Mouse (Mus musculus) ovary, adult 2 months (tissue): ENCODE results near the gene Naaladl1. TPM values are rescaled to one million over a fixed set of nuclear protein-coding genes. Genes with fewer than 3 reads are reported as not detected.

Experiments
- polyA plus RNA-seq: library from polyadenylated mRNA; depleted of rRNA; stranded (reverse); fragments of >200 nt; gene quantifications from 2 replicates; pipeline ENCODE4 v1.2.3, GENCODE M21; 2012; rRNA removed

Naaladl1 gene
- 0.57 and 0.89 TPM in 2 replicates for polyA plus RNA-seq

GRCm38 (mm10) chr19:6105586-6105985, at the start of gene Naaladl1:
Gene Naaladl1 (plus strand): TSS chr19:6105782.

GRCm38 (mm10) chr19:6057313-6058096, 48.1 kb upstream of the Naaladl1 start, which contains the start of the genes Mrpl49 and Fau:
Gene Mrpl49 (minus strand): TSS chr19:6057785.
Gene Fau (plus strand): TSS chr19:6057844.

GRCm38 (mm10) chr19:6061021-6061533, 44.5 kb upstream of the Naaladl1 start, which contains the start of gene Znhit2:
Gene Znhit2 (plus strand): TSS chr19:6061192.

GRCm38 (mm10) chr19:6067724-6068415, 37.7 kb upstream of the Naaladl1 start, which contains the start of gene Tm7sf2:
Gene Tm7sf2 (minus strand): TSS chr19:6068373.

GRCm38 (mm10) chr19:6076564-6077393, 28.8 kb upstream of the Naaladl1 start, which contains the start of gene Vps51:
Gene Vps51 (minus strand): TSS chr19:6077231.

GRCm38 (mm10) chr19:6079983-6080480, 25.6 kb upstream of the Naaladl1 start, which contains the start of gene Tmem262:
Gene Tmem262 (plus strand): TSS chr19:6080033.

GRCm38 (mm10) chr19:6082156-6082555, 23.4 kb upstream of the Naaladl1 start, which contains the start of gene Gm28374:
Gene Gm28374 (minus strand): TSS chr19:6082256.

GRCm38 (mm10) chr19:6084478-6085248, 20.9 kb upstream of the Naaladl1 start, which contains the start of the genes Zfpl1 and Cdca5:
Gene Zfpl1 (minus strand): TSS chr19:6084956.
Gene Cdca5 (plus strand): TSS chr19:6084983.

GRCm38 (mm10) chr19:6094119-6094518, 11.5 kb upstream of the Naaladl1 start, which contains the start of gene AC131692.1:
Gene AC131692.1 (plus strand): TSS chr19:6094419.

GRCm38 (mm10) chr19:6117986-6118676, 12.5 kb downstream of the Naaladl1 start, which contains the start of gene Sac3d1:
Gene Sac3d1 (minus strand): TSS chr19:6118650.

GRCm38 (mm10) chr19:6127760-6128341, 22.3 kb downstream of the Naaladl1 start, which contains the start of gene Snx15:
Gene Snx15 (minus strand): TSS chr19:6128304.

GRCm38 (mm10) chr19:6140678-6141393, 35.3 kb downstream of the Naaladl1 start, which contains the start of gene Batf2:
Gene Batf2 (plus strand): TSS chr19:6140983.

GRCm38 (mm10) chr19:6141394-6141749, 35.8 kb downstream of the Naaladl1 start, which contains the start of gene Arl2:
Gene Arl2 (minus strand): TSS chr19:6141548.

Other genes with a start within 250 kb of the Naaladl1 start
- gene Frmd8, start 230.5 kb upstream of the Naaladl1 start, polyA plus RNA-seq = 28.5 and 32.7 TPM in 2 replicates
- gene Slc25a45, start 228.0 kb upstream of the Naaladl1 start, polyA plus RNA-seq = 16.3 and 25.9 TPM in 2 replicates
- gene Tigd3, start 211.6 kb upstream of the Naaladl1 start, polyA plus RNA-seq = 0.72 and 0.84 TPM in 2 replicates
- 104 and 124 TPM in 2 replicates for gene Dpf2, start 192.8 kb upstream of the Naaladl1 start, polyA plus RNA-seq
- 8.6 and 9.2 TPM in 2 replicates for gene Cdc42ep2, start 181.0 kb upstream of the Naaladl1 start, polyA plus RNA-seq
- 29.1 and 51.7 TPM in 2 replicates for gene Pola2, start 141.6 kb upstream of the Naaladl1 start, polyA plus RNA-seq
- gene Slc22a20, start 119.6 kb upstream of the Naaladl1 start, polyA plus RNA-seq = not detected in 2 replicates
- gene Capn1, start 89.9 kb upstream of the Naaladl1 start, polyA plus RNA-seq = 43.3 and 43.5 TPM in 2 replicates
- 67.4 and 71.4 TPM in 2 replicates for gene Syvn1, start 59.2 kb upstream of the Naaladl1 start, polyA plus RNA-seq
- 18.5 and 22.7 TPM in 2 replicates for gene Mrpl49, start 48.0 kb upstream of the Naaladl1 start, polyA plus RNA-seq
- gene Fau, start 47.9 kb upstream of the Naaladl1 start, polyA plus RNA-seq = 2,067 and 2,719 TPM in 2 replicates
- gene Znhit2, start 44.6 kb upstream of the Naaladl1 start, polyA plus RNA-seq = 98.8 and 129 TPM in 2 replicates
- gene Tm7sf2, start 37.4 kb upstream of the Naaladl1 start, polyA plus RNA-seq = 64.3 and 73.1 TPM in 2 replicates
- 102 and 114 TPM in 2 replicates for gene Vps51, start 28.6 kb upstream of the Naaladl1 start, polyA plus RNA-seq
- not detected in 2 replicates for gene Tmem262, start 25.7 kb upstream of the Naaladl1 start, polyA plus RNA-seq
- gene Gm28374, start 23.5 kb upstream of the Naaladl1 start, polyA plus RNA-seq = 0.52 and 0.77 TPM in 2 replicates
- gene Zfpl1, start 20.8 kb upstream of the Naaladl1 start, polyA plus RNA-seq = 107 and 147 TPM in 2 replicates
- 5.0 and 7.6 TPM in 2 replicates for gene Cdca5, start 20.8 kb upstream of the Naaladl1 start, polyA plus RNA-seq
- not detected in 2 replicates for gene AC131692.1, start 11.4 kb upstream of the Naaladl1 start, polyA plus RNA-seq
- gene Sac3d1, start 12.9 kb downstream of the Naaladl1 start, polyA plus RNA-seq = 95.3 and 147 TPM in 2 replicates
- 30.1 and 33.9 TPM in 2 replicates for gene Snx15, start 22.5 kb downstream of the Naaladl1 start, polyA plus RNA-seq
- 5.3 and 8.6 TPM in 2 replicates for gene Batf2, start 35.2 kb downstream of the Naaladl1 start, polyA plus RNA-seq
- 157 and 174 TPM in 2 replicates for gene Arl2, start 35.8 kb downstream of the Naaladl1 start, polyA plus RNA-seq
- gene Majin, start 78.6 kb downstream of the Naaladl1 start, polyA plus RNA-seq = 0.44 and 0.75 TPM in 2 replicates
- 58.5 and 77.5 TPM in 2 replicates for gene Gpha2, start 120.6 kb downstream of the Naaladl1 start, polyA plus RNA-seq
- gene Ppp2r5b, start 130.1 kb downstream of the Naaladl1 start, polyA plus RNA-seq = 108 and 236 TPM in 2 replicates
- 59.3 and 62.5 TPM in 2 replicates for gene Atg2a, start 135.9 kb downstream of the Naaladl1 start, polyA plus RNA-seq
- 255 and 442 TPM in 2 replicates for gene Ehd1, start 170.9 kb downstream of the Naaladl1 start, polyA plus RNA-seq
- gene Cdc42bpg, start 200.7 kb downstream of the Naaladl1 start, polyA plus RNA-seq = 22.0 and 23.7 TPM in 2 replicates
- 91.9 and 113 TPM in 2 replicates for gene Men1, start 229.2 kb downstream of the Naaladl1 start, polyA plus RNA-seq
- gene Map4k2, start 235.4 kb downstream of the Naaladl1 start, polyA plus RNA-seq = 169 and 208 TPM in 2 replicates